Mouse (Mus musculus): ENCODE results near the gene Fance. TPM values are rescaled to one million over a fixed set of nuclear protein-coding genes. Genes with fewer than 3 reads are reported as not detected.

Gene Fance
- polyA plus RNA-seq (2014; fragmentation: Nextera tagmentation; extraction: Ambion mirVana) = 26.1 and 30.6 TPM in 2 replicates

DNA sequence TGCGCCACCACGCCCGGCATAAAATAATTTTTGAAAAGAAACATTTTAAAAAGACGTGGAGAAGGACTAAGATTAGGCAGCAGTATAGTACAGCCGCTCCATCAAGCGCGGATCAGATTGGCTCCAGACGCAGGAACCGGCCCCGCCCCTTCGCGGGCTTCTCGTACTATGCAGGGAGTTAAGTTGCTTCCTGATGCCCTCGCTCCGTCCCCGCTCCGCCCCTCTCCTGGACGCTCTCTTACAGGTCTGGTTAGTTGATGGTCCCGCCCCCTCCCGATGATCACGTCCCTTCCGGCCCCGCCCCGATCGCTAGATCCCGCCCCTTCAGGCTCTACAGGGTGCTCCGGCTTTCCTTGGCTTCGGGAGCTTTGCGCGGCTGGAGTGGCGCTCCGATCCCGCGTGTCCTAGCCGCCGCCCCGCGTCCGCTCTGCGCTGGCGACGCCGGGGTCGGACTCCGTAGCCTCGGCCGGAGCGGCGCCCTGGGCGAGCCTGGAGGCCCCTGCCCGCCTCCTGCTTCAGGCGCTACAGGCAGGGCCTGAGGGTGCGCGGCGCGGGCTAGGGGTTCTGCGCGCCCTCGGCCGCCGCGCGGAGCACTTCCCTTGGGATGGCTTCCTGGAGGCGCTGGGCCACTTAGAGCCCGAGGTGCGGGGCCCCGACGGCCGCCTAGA lies at the start of gene Fance:
TSS of gene Fance (plus strand) at position 308 of the 668 bp plus-strand sequence.
- Histone ChIP-seq H3K9ac (ENCODE audit: low read depth, low read length) (peak within 1 kb of the TSS; percentile 92), H3K36me3 (ENCODE audit: control insufficient read depth, insufficient read depth, low read length) (peaks cover 25% of the 10 kb centered on the region), H3K9me3 (ENCODE audit: control insufficient read depth, low read length) (no peaks in the 10 kb centered on the region), H3K4me3 (ENCODE audit: low read depth, low read length) (peak within 1 kb of the TSS; percentile 87), H3K27me3 (replicated peaks; ENCODE audit: control insufficient read depth, insufficient read depth, low read length) (no peaks in the 10 kb centered on the region), H3K27ac (replicated peaks; ENCODE audit: low read depth, low read length) (peak within 1 kb of the TSS; percentile 94), H3K4me1 (ENCODE audit: control insufficient read depth, insufficient read depth, low read length) (peaks cover 10% of the 10 kb centered on the region), H3K4me2 (ENCODE audit: low read depth, low read length) (peak within 1 kb of the TSS; percentile 75)
- WGBS = under 1% methylated on average over 52 of the region's 69 CpGs
- peak; percentile 100 for DNase-seq (ENCODE audit: low spot score)
- peak; percentile 98 for ATAC-seq (ENCODE audit: low read depth)

DNA sequence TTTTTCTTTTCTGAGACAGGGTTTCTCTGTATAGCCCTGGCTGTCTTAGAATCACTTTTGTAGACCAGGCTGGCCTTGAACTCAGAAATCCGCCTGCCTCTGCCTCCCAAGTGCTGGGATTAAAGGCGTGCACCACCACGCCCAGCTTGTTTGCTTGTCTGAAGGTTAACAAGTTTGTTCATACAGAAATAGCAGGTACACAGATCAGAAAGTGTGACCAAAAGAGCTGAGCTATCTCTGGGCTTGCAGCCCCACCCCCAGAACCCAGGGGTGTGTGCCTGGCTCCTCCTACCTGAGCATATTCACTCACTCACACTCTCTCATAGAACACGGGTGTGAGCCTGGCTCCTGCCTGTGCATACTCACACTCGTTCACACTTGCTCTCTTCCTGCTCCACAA lies 46.1 kb upstream of the Fance start:
- DNase-seq (ENCODE audit: low spot score) (no peak), ATAC-seq (ENCODE audit: low read depth) (no peak)
- H3K9me3 ChIP-seq (ENCODE audit: control insufficient read depth, low read length) = no peaks in the 10 kb centered on the region
- no peak overlapping the region for H3K27ac ChIP-seq (replicated peaks; ENCODE audit: low read depth, low read length)
- 83% methylated on average over 5 of the region's 5 CpGs for WGBS
- no peaks in the 10 kb centered on the region for H3K27me3 ChIP-seq (replicated peaks; ENCODE audit: control insufficient read depth, insufficient read depth, low read length)
- H3K4me1 ChIP-seq (ENCODE audit: control insufficient read depth, insufficient read depth, low read length) = no peaks in the 10 kb centered on the region
- no peak overlapping the region for H3K4me3 ChIP-seq (ENCODE audit: low read depth, low read length)
- H3K9ac ChIP-seq (ENCODE audit: low read depth, low read length) = no peak overlapping the region
- H3K36me3 ChIP-seq (ENCODE audit: control insufficient read depth, insufficient read depth, low read length) = no peaks in the 10 kb centered on the region
- H3K4me2 ChIP-seq (ENCODE audit: low read depth, low read length) = no peak overlapping the region

DNA sequence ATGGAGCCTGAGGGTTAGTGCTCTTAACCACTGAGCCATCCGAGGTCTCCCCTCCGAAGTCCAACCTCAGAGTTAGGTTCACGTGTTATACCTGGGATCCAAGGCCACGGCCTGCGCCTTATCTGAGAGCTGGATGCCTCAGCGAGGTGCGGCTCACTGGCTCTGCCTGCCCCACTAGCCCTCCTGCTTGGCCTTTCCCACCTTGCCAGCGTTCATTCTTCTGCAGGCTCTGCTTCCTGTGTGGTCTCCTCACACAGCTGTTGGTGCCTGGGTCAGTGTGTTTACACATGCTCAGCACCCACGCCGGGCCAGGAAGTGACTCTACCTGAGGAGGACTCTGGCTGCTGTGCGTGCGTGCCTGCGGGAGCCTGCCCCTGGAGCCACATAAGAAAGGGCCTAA lies 43.2 kb upstream of the Fance start:
- Histone ChIP-seq H3K4me2 (ENCODE audit: low read depth, low read length) (no peak overlapping the region), H3K27me3 (replicated peaks; ENCODE audit: control insufficient read depth, insufficient read depth, low read length) (no peaks in the 10 kb centered on the region), H3K36me3 (ENCODE audit: control insufficient read depth, insufficient read depth, low read length) (no peaks in the 10 kb centered on the region), H3K4me3 (ENCODE audit: low read depth, low read length) (no peak overlapping the region), H3K27ac (replicated peaks; ENCODE audit: low read depth, low read length) (no peak overlapping the region), H3K9me3 (ENCODE audit: control insufficient read depth, low read length) (no peaks in the 10 kb centered on the region), H3K4me1 (ENCODE audit: control insufficient read depth, insufficient read depth, low read length) (no peaks in the 10 kb centered on the region), H3K9ac (ENCODE audit: low read depth, low read length) (no peak overlapping the region)
- ATAC-seq (ENCODE audit: low read depth) = no peak
- no peak for DNase-seq (ENCODE audit: low spot score)
- 66% methylated on average over 13 of the region's 13 CpGs for WGBS

GRCm38 (mm10) chr17:28271537-28272266 lies 41.6 kb upstream of the Fance start:
- Histone ChIP-seq H3K9ac (ENCODE audit: low read depth, low read length) (no peak overlapping the region), H3K27me3 (replicated peaks; ENCODE audit: control insufficient read depth, insufficient read depth, low read length) (no peaks in the 10 kb centered on the region), H3K36me3 (ENCODE audit: control insufficient read depth, insufficient read depth, low read length) (no peaks in the 10 kb centered on the region), H3K4me2 (ENCODE audit: low read depth, low read length) (no peak overlapping the region), H3K9me3 (ENCODE audit: control insufficient read depth, low read length) (no peaks in the 10 kb centered on the region), H3K4me1 (ENCODE audit: control insufficient read depth, insufficient read depth, low read length) (no peaks in the 10 kb centered on the region), H3K4me3 (ENCODE audit: low read depth, low read length) (no peak overlapping the region), H3K27ac (replicated peaks; ENCODE audit: low read depth, low read length) (no peak overlapping the region)
- no peak for ATAC-seq (ENCODE audit: low read depth)
- no peak for DNase-seq (ENCODE audit: low spot score)
- WGBS = 80% methylated on average over 8 of the region's 12 CpGs

- Histone ChIP-seq H3K27ac (replicated peaks; ENCODE audit: low read depth, low read length) (0 out of 2 replicates have a peak overlapping the region, but pooled peaks have one; percentile 33), H3K36me3 (ENCODE audit: control insufficient read depth, insufficient read depth, low read length) (no peaks in the 10 kb centered on the region), H3K9me3 (ENCODE audit: control insufficient read depth, low read length) (no peaks in the 10 kb centered on the region), H3K4me2 (ENCODE audit: low read depth, low read length) (no peak overlapping the region), H3K27me3 (replicated peaks; ENCODE audit: control insufficient read depth, insufficient read depth, low read length) (no peaks in the 10 kb centered on the region), H3K9ac (ENCODE audit: low read depth, low read length) (no peak overlapping the region), H3K4me1 (ENCODE audit: control insufficient read depth, insufficient read depth, low read length) (no peaks in the 10 kb centered on the region), H3K4me3 (ENCODE audit: low read depth, low read length) (no peak overlapping the region)
- 71% methylated on average over 9 of the region's 9 CpGs for WGBS
- DNase-seq (ENCODE audit: low spot score) = no peak
- ATAC-seq (ENCODE audit: low read depth) = no peak
These were observed 41.0 kb upstream of the Fance start for GRCm38 (mm10) chr17:28272281-28272680.

- WGBS = 79% methylated on average over 6 of the region's 6 CpGs
- H3K27me3 ChIP-seq (replicated peaks; ENCODE audit: control insufficient read depth, insufficient read depth, low read length) = no peaks in the 10 kb centered on the region
- ATAC-seq (ENCODE audit: low read depth) = no peak
- H3K36me3 ChIP-seq (ENCODE audit: control insufficient read depth, insufficient read depth, low read length) = no peaks in the 10 kb centered on the region
- no peak overlapping the region for H3K4me3 ChIP-seq (ENCODE audit: low read depth, low read length)
- H3K4me1 ChIP-seq (ENCODE audit: control insufficient read depth, insufficient read depth, low read length) = no peaks in the 10 kb centered on the region
- no peak for DNase-seq (ENCODE audit: low spot score)
- no peak overlapping the region for H3K9ac ChIP-seq (ENCODE audit: low read depth, low read length)
- H3K4me2 ChIP-seq (ENCODE audit: low read depth, low read length) = no peak overlapping the region
- H3K27ac ChIP-seq (replicated peaks; ENCODE audit: low read depth, low read length) = no peak overlapping the region
- no peaks in the 10 kb centered on the region for H3K9me3 ChIP-seq (ENCODE audit: control insufficient read depth, low read length)
These were observed 40.5 kb upstream of the Fance start for GRCm38 (mm10) chr17:28272837-28273236.

- no peak overlapping the region for H3K27ac ChIP-seq (replicated peaks; ENCODE audit: low read depth, low read length)
- H3K9ac ChIP-seq (ENCODE audit: low read depth, low read length) = no peak overlapping the region
- no peak overlapping the region for H3K4me3 ChIP-seq (ENCODE audit: low read depth, low read length)
- DNase-seq (ENCODE audit: low spot score) (no peak), ATAC-seq (ENCODE audit: low read depth) (no peak)
- no peaks in the 10 kb centered on the region for H3K27me3 ChIP-seq (replicated peaks; ENCODE audit: control insufficient read depth, insufficient read depth, low read length)
- H3K36me3 ChIP-seq (ENCODE audit: control insufficient read depth, insufficient read depth, low read length) = no peaks in the 10 kb centered on the region
- H3K9me3 ChIP-seq (ENCODE audit: control insufficient read depth, low read length) = no peaks in the 10 kb centered on the region
- peaks cover 2% of the 10 kb centered on the region; the same call in 1 of the 2 replicates for H3K4me1 ChIP-seq (ENCODE audit: control insufficient read depth, insufficient read depth, low read length)
- WGBS = 76% methylated on average over 3 of the region's 3 CpGs
- no peak overlapping the region for H3K4me2 ChIP-seq (ENCODE audit: low read depth, low read length)
These were observed 38.6 kb upstream of the Fance start for GRCm38 (mm10) chr17:28274739-28275138.

DNA sequence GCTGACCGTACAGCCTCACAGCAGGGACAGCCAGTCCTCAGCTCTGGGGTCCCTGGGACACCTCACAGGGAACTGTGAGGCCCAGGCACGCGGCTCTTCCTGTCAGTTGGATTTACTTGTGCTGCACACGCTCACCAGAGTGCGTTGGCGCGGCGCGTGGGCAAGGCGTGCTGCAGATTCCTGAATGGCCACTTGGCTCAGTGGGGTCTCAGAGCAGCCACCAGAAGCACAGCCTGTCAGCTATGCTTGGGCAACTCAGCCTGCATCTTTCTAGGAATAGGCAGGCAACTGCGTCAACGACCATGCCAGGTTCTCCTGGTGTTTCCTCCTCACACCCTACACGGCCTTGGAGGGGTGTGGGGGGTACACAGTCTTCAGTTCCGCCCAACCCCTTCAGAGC lies 36.1 kb upstream of the Fance start:
- Histone ChIP-seq H3K36me3 (ENCODE audit: control insufficient read depth, insufficient read depth, low read length) (no peaks in the 10 kb centered on the region), H3K4me3 (ENCODE audit: low read depth, low read length) (no peak overlapping the region), H3K4me2 (ENCODE audit: low read depth, low read length) (no peak overlapping the region), H3K27ac (replicated peaks; ENCODE audit: low read depth, low read length) (no peak overlapping the region), H3K9ac (ENCODE audit: low read depth, low read length) (no peak overlapping the region), H3K4me1 (ENCODE audit: control insufficient read depth, insufficient read depth, low read length) (peaks cover 7% of the 10 kb centered on the region; the same call in 1 of the 2 replicates), H3K27me3 (replicated peaks; ENCODE audit: control insufficient read depth, insufficient read depth, low read length) (no peaks in the 10 kb centered on the region), H3K9me3 (ENCODE audit: control insufficient read depth, low read length) (no peaks in the 10 kb centered on the region)
- WGBS = 75% methylated on average over 13 of the region's 14 CpGs
- no peak for DNase-seq (ENCODE audit: low spot score)
- ATAC-seq (ENCODE audit: low read depth) = no peak
